Mouse (Mus musculus) layer of hippocampus, postnatal 25 days (tissue): ENCODE measurements around the gene Taar8c. TPM values are rescaled to one million over a fixed set of nuclear protein-coding genes. Genes with fewer than 3 reads are reported as not detected.
"Not testable (repeated sequence)": the region's sequence is repeated elsewhere in the genome, so short reads cannot be mapped to it uniquely, and the experiment has no call there.

Experiments used
- DNase-seq, 2 experiments: peaks; one replicate each; pipeline ENCODE4 v3.0.0; 2022; ENCODE audit warnings: mixed read lengths in 2 of 2, low spot score in 1 of 2; ENCODE audit errors: extremely low spot score in 1 of 2
- total RNA-seq, 2 experiments: library from RNA; stranded (reverse); gene quantifications; 2 replicates each; pipeline ENCODE4 v1.2.3; 2021

The Taar8c gene
- total RNA-seq: not detected

- not testable (repeated sequence) for DNase-seq
Measured at GRCm38 (mm10) chr10:24101812-24102211, at the start of gene Taar8c. Gene Taar8c, minus strand, starts transcription at chr10:24101912.

GRCm38 (mm10) chr10:24150086-24150485 lies 48.4 kb upstream of the Taar8c start:
- DNase-seq: no peak

DNA sequence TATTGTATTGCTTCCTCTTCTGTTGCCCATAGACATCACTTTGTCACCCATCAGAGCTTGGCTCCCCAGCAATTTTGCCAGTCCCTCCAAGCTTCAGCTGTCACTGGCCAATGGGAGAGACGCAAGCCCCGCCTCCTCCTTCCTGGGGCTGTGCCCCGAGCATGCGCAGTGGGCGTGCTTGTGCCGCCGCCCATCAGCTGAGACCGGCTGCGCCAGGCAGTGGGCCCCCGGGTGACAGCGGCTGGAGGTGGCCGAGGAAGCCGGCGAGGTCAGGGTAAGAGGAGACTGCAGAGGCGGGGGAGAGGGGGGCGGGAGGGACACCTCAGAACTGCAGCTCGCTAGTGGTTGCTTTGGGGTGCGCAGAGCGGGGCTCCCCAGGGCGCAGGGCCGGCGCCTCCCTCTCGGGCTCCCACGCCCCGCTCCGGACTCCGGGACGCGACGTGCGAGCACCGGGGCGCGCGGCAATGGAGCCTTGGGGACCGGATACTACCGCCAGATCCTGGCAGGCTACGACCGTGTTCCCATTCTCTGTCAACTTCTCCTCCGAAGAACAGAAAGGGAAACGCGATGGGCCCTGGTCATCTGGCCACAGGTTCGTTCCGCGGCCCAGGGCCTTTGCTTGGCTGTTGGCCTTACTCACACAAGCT lies 47.5 kb upstream of the Taar8c start, which contains the start of gene Stx7:
Gene Stx7 (plus strand): TSS at position 168 of the 647 bp plus-strand sequence.
- peak; percentile 80 to 84 for DNase-seq

GRCm38 (mm10) chr10:24142735-24143134 lies 41.0 kb upstream of the Taar8c start:
- DNase-seq: no peak

DNA sequence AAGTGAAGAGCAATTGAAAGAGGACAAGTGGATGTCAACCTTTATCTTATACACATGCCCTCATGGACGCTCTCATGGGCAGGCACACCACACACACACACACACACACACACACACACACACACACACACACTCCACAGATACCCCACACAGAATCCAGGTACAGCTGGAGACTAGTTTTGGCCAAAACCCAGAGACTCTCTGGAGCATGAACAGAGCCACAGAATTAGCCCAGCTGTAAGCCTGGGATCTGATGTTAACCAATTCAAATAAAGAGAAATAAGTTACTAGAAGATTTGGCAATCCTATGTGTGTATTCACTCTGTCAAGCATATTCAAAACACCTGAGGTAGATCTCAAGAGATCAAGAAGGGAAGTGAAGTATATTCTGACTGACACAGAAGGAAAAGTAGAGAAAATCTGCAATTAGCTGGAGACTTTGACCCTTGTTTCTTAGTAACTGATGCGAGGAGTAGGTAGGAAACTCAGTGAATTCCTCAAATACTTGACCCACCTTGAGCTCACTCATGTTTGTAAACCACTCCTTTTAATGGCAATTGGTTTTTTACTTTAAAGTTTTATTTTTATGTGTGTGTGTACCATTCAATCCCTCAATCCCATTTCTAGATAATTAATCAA lies 37.0 kb upstream of the Taar8c start:
- no peak for DNase-seq

DNA sequence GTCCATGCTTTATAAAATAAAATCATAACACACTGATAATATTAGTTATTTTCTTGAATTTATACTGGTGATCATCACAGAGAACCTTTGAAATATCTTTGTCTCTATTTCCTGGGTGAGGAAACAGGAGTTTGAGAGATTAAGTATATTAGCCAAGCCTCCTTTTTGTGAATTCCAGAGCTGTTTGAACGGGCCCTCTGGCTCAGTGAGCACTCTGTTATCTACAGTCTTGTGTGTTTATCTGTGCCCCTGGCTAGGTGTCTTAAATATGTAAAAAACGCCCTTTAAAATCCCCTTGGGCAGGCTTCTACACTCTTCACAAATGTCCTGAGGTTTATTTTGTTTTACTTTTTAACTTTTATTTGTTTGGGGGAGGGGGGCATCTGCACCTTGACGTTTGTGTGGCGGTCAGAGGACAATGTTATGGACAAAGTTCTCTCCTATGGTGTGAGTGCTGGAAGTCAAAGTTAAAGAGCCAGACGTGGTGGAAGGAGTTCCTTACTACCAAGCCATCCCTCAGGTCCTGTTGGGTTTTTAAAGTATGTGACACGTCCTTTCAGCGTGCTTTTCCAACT lies 32.4 kb upstream of the Taar8c start:
- no peak for DNase-seq

GRCm38 (mm10) chr10:24133132-24133531 lies 31.4 kb upstream of the Taar8c start:
- DNase-seq: no peak

DNA sequence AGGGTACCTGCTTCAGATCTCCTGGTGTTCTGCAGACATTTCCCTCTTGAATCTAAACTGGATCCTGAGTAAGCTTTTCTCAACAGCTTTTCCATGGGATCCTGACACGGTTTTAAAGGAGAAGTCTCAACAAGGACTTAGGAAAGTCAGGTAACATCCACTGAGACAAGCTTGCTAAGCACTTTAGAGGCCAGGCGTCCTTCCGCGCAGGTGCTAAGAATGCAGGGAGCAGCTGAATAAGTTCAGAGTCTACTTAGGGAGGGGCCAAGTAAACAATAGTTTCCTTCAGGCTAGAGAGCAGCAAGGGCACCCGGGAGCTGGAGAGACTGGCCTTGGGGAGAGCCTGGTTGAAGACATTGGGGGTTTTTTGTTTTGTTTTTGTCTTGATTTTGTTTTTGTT lies 30.6 kb upstream of the Taar8c start:
- no peak for DNase-seq

GRCm38 (mm10) chr10:24131451-24132262 lies 29.9 kb upstream of the Taar8c start:
- peak in 1 of 2 experiments; percentile 54 for DNase-seq

GRCm38 (mm10) chr10:24111116-24111778 lies 9.5 kb upstream of the Taar8c start:
- peak in 1 of 2 experiments; percentile 44 for DNase-seq

DNA sequence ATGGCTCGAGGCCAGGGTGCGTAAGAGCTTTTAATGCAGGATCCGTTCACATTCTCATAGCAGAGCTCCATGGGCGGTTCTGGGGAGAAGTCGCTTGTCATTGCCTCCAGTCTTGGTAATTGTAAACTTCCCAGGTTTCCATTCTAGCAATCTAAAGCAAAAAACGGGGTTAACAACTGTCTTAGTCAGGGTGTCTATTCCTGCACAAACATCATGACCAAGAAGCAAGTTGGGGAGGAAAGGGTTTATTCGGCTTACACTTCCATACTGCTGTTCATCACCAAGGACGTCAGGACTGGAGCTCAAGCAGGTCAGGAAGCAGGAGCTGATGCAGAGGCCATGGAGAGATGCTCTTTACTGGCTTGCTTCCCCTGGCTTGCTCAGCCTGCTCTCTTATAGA lies 7.7 kb upstream of the Taar8c start, which contains the start of gene Taar9:
Gene Taar9 (minus strand): TSS at position 101 of the 400 bp plus-strand sequence.
- DNase-seq: not testable (repeated sequence)

- DNase-seq: no peak
Measured at GRCm38 (mm10) chr10:24108236-24108635, 6.5 kb upstream of the Taar8c start.

DNA sequence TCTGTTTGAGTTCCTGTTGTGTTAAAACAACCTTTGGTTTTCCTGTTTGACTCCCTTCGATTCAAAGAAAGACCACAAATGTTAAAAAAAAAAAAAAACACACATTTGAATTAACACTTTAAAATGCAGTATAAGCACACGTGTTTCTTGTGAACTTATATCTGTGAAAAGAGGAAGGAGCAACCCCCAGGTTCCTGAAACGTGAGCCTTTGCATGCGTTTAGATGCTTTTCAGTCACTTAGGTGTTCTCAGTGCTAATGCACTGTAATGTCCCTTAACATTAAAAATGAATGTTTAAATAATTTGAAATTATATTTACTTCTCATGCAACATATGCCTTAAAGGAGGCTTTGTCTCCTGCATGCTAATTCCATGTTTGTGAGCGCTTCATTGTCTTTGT lies 6.0 kb upstream of the Taar8c start:
- DNase-seq: no peak

GRCm38 (mm10) chr10:24103299-24103698 lies 1.6 kb upstream of the Taar8c start:
- not testable (repeated sequence) for DNase-seq

DNA sequence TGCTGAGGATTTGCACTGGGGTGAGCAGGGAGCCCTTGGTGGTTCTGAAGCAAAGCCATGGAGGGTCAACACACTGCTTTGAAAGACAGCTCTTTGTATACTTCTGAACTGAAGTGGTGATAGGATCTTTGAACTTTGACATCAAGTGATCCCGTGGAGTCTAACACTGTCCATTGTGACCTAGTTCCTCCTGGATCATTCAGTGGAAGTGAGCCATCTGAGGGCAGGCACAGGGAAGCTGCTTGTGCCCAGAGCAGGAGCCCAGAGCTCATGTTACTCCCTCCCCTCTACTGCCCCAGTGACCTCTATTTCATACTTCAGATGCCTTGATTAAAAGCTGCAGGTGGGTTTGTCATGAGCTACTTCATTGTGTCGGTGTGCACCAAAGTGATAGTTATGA lies 4.7 kb downstream of the Taar8c start:
- not testable (repeated sequence) for DNase-seq

DNA sequence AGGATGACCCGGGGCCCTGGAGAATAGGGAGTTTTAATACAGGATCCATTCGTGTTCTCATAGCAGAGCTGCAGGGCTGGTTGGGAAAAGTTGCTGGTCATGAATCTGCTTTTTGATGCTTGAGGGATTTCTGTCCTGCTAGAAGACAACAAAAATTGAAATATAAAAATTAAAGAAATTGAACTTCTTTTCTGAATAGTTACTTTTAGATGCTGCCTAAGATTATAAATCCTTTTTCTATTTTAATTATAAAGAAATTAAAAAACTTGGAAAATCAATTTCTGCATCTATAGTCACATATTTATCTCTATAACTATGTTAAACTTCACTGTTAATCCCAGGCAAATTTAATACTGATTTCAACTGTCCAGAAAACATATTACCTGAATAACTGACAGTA lies 9.5 kb downstream of the Taar8c start, which contains the start of gene Taar8b:
Gene Taar8b (minus strand): TSS at position 101 of the 400 bp plus-strand sequence.
- no peak for DNase-seq

DNA sequence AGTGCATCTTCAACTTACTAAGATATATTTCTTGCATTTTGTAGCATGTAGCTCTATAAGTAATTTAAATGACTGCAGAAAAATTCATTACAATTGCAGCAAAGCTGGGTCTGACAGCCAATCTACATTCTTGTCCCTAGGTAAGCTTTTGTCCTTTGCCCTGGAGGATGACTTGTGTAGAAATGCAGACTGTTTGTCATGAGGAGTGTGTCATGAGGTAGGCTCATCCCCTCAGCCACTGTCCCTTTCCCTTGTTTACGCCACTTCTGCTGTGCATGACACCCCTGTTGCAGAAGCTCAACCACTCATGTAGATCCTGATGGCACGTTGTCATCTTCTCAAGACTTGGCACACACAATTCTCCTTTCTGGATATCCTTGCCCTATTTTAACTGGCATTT lies 14.5 kb downstream of the Taar8c start:
- no peak for DNase-seq

GRCm38 (mm10) chr10:24086555-24086954 lies 15.2 kb downstream of the Taar8c start:
- no peak for DNase-seq

- no peak for DNase-seq
Measured at GRCm38 (mm10) chr10:24085936-24086335, 15.8 kb downstream of the Taar8c start.

DNA sequence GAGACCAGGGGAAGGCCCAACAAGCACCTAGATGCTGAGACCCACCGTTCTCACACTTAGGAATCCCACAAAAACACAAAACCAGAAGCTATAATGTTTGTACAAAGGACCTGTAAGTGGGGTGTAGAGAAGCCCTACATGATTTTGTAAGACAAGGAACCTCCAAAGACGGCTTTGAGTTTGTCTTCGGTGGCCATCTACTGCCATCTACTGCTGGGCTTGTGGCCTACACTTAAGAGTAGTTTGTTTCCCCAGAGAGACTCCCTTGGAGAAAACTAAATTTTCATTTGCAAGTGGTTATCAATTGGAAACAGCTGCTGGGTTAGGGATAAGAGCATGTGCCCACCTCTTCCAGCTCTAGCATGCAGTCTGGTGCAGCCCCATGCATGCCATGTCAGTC lies 21.5 kb downstream of the Taar8c start:
- peak; percentile 8 to 44 for DNase-seq
